In the genomic region with DNA sequence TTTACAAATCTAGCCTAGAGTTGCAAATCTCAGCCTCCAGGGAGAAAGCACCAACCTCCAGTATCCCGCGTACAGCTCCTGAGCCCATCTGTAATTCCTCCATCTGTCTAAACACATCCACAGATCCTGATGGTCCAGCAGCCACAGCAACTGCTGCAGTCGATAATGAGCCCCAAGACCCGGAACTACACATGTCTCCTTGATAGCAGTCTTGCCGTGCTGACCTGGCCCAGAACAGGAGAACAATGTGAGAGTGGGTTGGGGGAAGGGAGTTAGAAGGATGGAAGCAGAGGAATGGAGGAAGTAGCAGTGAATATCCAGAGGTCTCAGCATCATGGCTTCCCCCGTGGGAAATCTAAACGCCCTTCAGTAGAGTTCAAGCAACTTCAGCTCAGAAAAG, we compare ENCODE assay signal across 11 mouse cellular contexts.
"Had no signal": no experiment of that assay in that cellular context is flagged by ENCODE, and none has a peak within 500 bp of the region (broad histone marks: within the 10 kb centered on the region; RNA-seq: fewer than 3 reads in every experiment).

No protein-coding gene starts in this region.

- H3K27ac ChIP-seq: kidney, postnatal 0 days; left cerebral cortex, adult 2 months; limb, embryonic 13.5 days; liver, embryonic 14.5 days had no signal

- H3K4me3 ChIP-seq: left cerebral cortex, adult 2 months; limb, embryonic 13.5 days had no signal

- H3K36me3 ChIP-seq: limb, embryonic 13.5 days had no signal

- H3K4me2 ChIP-seq: limb, embryonic 13.5 days had no signal

- DNase-seq: kidney, adult 9 months; lung, adult 2 months; lung, postnatal 36 days; right cerebral cortex, postnatal 14 days; thymus, postnatal 36 days had no signal

- H3K9me3 ChIP-seq: limb, embryonic 13.5 days had no signal

- H3K27me3 ChIP-seq: limb, embryonic 13.5 days had no signal

- H3K9ac ChIP-seq: limb, embryonic 13.5 days; liver, embryonic 14.5 days had no signal

- ATAC-seq: lung, postnatal 0 days; midbrain, embryonic 16.5 days had no signal
